Mouse (Mus musculus) liver, adult 2 months (tissue): ENCODE data around the gene Arid5a. TPM values are rescaled to one million over a fixed set of nuclear protein-coding genes. Genes with fewer than 3 reads are reported as not detected.

Experiments used
- DNase-seq: peaks from one replicate; pipeline ENCODE4 v3.0.0-alpha.2; 2011; ENCODE audit warnings: low read depth, low spot score; ENCODE audit errors: extremely low read depth
- H3K27ac ChIP-seq: fragments of 200-500 bp; replicated peaks from 2 replicates; pipeline ENCODE4 v1.5.1; 2012; ENCODE audit warnings: low read depth, mild to moderate bottlenecking, control low read depth, inconsistent platforms, low read length; ENCODE audit not compliant: insufficient read depth
- H3K27me3 ChIP-seq: fragments of 200-500 bp; 2 replicates; pipeline ENCODE4 v1.6.1; 2012; ENCODE audit warnings: mild to moderate bottlenecking, moderate library complexity, low read length, inconsistent platforms; ENCODE audit not compliant: control insufficient read depth, insufficient read depth
- H3K36me3 ChIP-seq: fragments of 200-500 bp; 2 replicates; pipeline ENCODE4 v1.6.1; 2012; ENCODE audit warnings: low read length, inconsistent platforms; ENCODE audit not compliant: control insufficient read depth, insufficient read depth
- H3K4me1 ChIP-seq: fragments of 200-500 bp; 2 replicates; pipeline ENCODE4 v1.6.1; 2011; ENCODE audit warnings: low read length; ENCODE audit not compliant: control insufficient read depth, insufficient read depth
- H3K4me3 ChIP-seq: fragments of 200-500 bp; 2 replicates; pipeline ENCODE4 v1.5.1; 2011; ENCODE audit warnings: low read depth, mild to moderate bottlenecking, control low read depth, low read length, moderate library complexity; ENCODE audit not compliant: insufficient read depth
- H3K79me2 ChIP-seq: fragments of 200-500 bp; 2 replicates; pipeline ENCODE4 v1.6.1; 2012; ENCODE audit warnings: inconsistent platforms, mild to moderate bottlenecking, low read length, moderate library complexity; ENCODE audit not compliant: control insufficient read depth, insufficient read depth
- H3K9ac ChIP-seq: fragments of 200-500 bp; 2 replicates; pipeline ENCODE4 v1.6.1; 2012; ENCODE audit warnings: low read depth, mild to moderate bottlenecking, control low read depth, inconsistent platforms, low read length
- CTCF ChIP-seq: fragments of 200-500 bp; IDR thresholded peaks from 2 replicates; pipeline ENCODE4 v1.5.1; 2011; ENCODE audit warnings: low read depth, low read length, control low read depth
- POLR2A ChIP-seq: fragments of 200-500 bp; IDR thresholded peaks from 2 replicates; pipeline ENCODE4 v1.6.1; 2011; ENCODE audit warnings: low read length, control low read depth; ENCODE audit not compliant: insufficient read depth; ENCODE audit errors: extremely low read depth
- WGBS: fragments of 180-500 bp; shearing (Covaris S2); methylation state at CpG from one replicate; pipeline ENCODE4 v1.1.7; 2018; 5-methylcytosine and 5-hydroxymethylcytosine counted together
- polyA plus RNA-seq: library from polyadenylated mRNA; depleted of rRNA; stranded (reverse); fragments of >200 nt; gene quantifications from 2 replicates; pipeline ENCODE4 v1.2.3, GENCODE M21; 2012
- total RNA-seq: library from RNA; depleted of rRNA; stranded (reverse); fragments of >200 nt; gene quantifications from 2 replicates; pipeline ENCODE4 v1.2.3, GENCODE M21; 2014

Gene Arid5a
- total and polyA plus RNA-seq, 2 experiments = 1.7 to 3.8 TPM

- H3K36me3 ChIP-seq = peaks cover 10% of the 10 kb centered on the region
- peaks cover 2% of the 10 kb centered on the region; the same call in 1 of the 2 replicates for H3K4me1 ChIP-seq
- no peak for DNase-seq
- no peak overlapping the region for H3K27ac ChIP-seq
- H3K9ac ChIP-seq = no peak overlapping the region
- WGBS = 70% methylated on average over 6 of the region's 6 CpGs
- TF ChIP-seq POLR2A (no peak), CTCF (no peak)
- no peaks in the 10 kb centered on the region for H3K79me2 ChIP-seq
- H3K27me3 ChIP-seq = no peaks in the 10 kb centered on the region
- no peak overlapping the region for H3K4me3 ChIP-seq
These were observed 24.2 kb downstream of the Arid5a start for GRCm38 (mm10) chr1:36331743-36332142.

GRCm38 (mm10) chr1:36332955-36333887 is 25.7 kb downstream of the Arid5a start:
- 57% methylated on average over 14 of the region's 14 CpGs for WGBS
- no peak overlapping the region; the same call in 1 of the 2 replicates for H3K27ac ChIP-seq
- no peak overlapping the region for H3K4me3 ChIP-seq
- H3K9ac ChIP-seq = no peak overlapping the region
- H3K79me2 ChIP-seq = no peaks in the 10 kb centered on the region
- TF ChIP-seq CTCF = no peak
- TF ChIP-seq POLR2A = no peak
- H3K4me1 ChIP-seq = peaks cover 2% of the 10 kb centered on the region; the same call in 1 of the 2 replicates
- H3K36me3 ChIP-seq = peaks cover 23% of the 10 kb centered on the region
- DNase-seq = peak; percentile 80
- H3K27me3 ChIP-seq = no peaks in the 10 kb centered on the region

DNA sequence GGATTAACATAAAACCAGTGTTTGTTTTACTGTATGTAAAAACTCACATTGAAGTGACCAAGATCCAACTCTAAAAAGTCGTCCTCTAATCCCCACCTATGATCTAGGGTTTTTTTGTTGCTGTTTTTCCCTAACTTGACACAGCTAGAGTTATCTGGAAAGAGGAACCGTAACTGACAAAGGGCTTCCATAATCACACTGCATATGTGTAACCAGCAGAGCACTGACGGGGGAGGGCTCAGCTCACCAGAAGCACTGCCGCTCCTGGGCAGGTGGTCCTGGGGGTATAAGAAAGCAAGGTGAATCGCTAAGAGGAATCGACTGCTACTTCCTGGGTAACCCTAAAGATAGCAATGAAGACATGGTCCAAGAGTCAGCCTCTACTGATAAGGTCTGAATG is 35.0 kb downstream of the Arid5a start:
- peaks cover 89% of the 10 kb centered on the region for H3K36me3 ChIP-seq
- H3K9ac ChIP-seq = no peak overlapping the region
- no peaks in the 10 kb centered on the region for H3K4me1 ChIP-seq
- H3K4me3 ChIP-seq = no peak overlapping the region
- TF ChIP-seq POLR2A = no peak
- no peak for TF ChIP-seq CTCF
- H3K27ac ChIP-seq = no peak overlapping the region
- no peaks in the 10 kb centered on the region for H3K27me3 ChIP-seq
- no peak for DNase-seq
- H3K79me2 ChIP-seq = 0 out of 2 replicates have a peak, but pooled peaks cover 3% of the 10 kb centered on the region
- 89% methylated on average over 6 of the region's 6 CpGs for WGBS

GRCm38 (mm10) chr1:36352351-36352750 is 44.8 kb downstream of the Arid5a start:
- H3K9ac ChIP-seq = no peak overlapping the region
- TF ChIP-seq POLR2A = no peak
- no peak for TF ChIP-seq CTCF
- H3K27me3 ChIP-seq = no peaks in the 10 kb centered on the region
- DNase-seq = no peak
- H3K36me3 ChIP-seq = peaks cover 85% of the 10 kb centered on the region
- peaks cover 4% of the 10 kb centered on the region; the same call in 1 of the 2 replicates for H3K79me2 ChIP-seq
- no peak overlapping the region for H3K27ac ChIP-seq
- H3K4me1 ChIP-seq = peaks cover 6% of the 10 kb centered on the region
- WGBS = 93% methylated on average over 4 of the region's 4 CpGs
- H3K4me3 ChIP-seq = no peak overlapping the region

DNA sequence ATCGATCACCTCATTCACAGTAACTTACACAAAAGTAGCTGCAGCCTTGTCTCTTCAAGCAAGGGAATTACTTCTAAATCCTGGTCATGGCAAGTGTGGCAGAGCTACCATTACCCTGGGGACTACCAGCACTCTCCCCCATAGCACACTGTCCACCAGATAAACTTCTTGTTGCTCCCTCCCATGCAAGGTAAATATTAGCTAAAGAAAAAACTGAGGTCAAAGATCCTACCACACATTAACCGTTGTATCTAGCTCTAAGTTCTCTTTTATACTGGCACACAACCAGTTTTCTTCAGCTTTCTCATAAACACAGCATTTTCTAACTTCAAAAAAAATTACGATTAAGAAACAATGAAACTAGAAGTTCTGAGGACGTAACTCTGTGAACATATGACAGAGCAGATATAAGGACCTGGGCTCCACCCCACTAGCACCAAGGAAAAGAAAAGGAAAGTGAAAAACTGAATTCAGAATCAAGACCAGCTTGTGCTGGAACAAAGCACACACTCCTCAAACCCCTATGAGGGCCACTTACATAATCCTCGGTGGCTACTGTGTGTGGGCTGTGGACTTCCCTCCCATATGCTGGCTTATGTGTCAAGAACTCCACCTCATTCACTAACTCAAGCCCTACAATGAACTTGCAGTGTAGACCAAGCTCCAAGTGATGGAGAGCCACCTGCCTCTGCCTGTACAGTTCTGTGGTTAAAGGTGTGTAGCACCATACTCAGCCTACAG is 49.6 kb downstream of the Arid5a start:
- Histone ChIP-seq H3K36me3 (peaks cover 62% of the 10 kb centered on the region), H3K27me3 (no peaks in the 10 kb centered on the region), H3K27ac (peak overlapping the region; percentile 75), H3K4me3 (no peak overlapping the region), H3K4me1 (peaks cover 23% of the 10 kb centered on the region), H3K9ac (peak overlapping the region; percentile 38), H3K79me2 (peaks cover 17% of the 10 kb centered on the region)
- TF ChIP-seq CTCF (no peak), POLR2A (no peak)
- WGBS = 24% methylated on average over 5 of the region's 5 CpGs
- peak; percentile 92 for DNase-seq
